Mouse (Mus musculus) myocyte (in vitro differentiated cells): ENCODE results near the gene Zfp821. TPM values are rescaled to one million over a fixed set of nuclear protein-coding genes. Genes with fewer than 3 reads are reported as not detected.

ENCODE experiments used
- H3K27me3 ChIP-seq: one replicate; pipeline ENCODE4 v1.6.1; 2011; ENCODE audit not compliant: control insufficient read depth, insufficient read depth, insufficient read length
- H3K36me3 ChIP-seq: one replicate; pipeline ENCODE4 v1.6.1; 2011; ENCODE audit not compliant: control insufficient read depth, insufficient read depth
- H3K4me2 ChIP-seq: one replicate; pipeline ENCODE4 v1.6.1; 2011; ENCODE audit warnings: low read depth, control low read depth
- H3K4me3 ChIP-seq: one replicate; pipeline ENCODE4 v1.5.1; 2011; ENCODE audit warnings: mild to moderate bottlenecking, control low read depth, moderate library complexity
- H3K79me2 ChIP-seq: one replicate; pipeline ENCODE4 v1.6.1; 2011; ENCODE audit not compliant: control insufficient read depth, insufficient read depth
- H3ac ChIP-seq: one replicate; pipeline ENCODE4 v1.6.1; 2011; ENCODE audit not compliant: control insufficient read depth, insufficient read length
- CEBPB ChIP-seq: IDR thresholded peaks from 2 replicates; pipeline ENCODE4 v1.6.1; 2011; ENCODE audit warnings: mild to moderate bottlenecking, moderate library complexity; ENCODE audit not compliant: poor library complexity, insufficient read depth, severe bottlenecking
- E2F4 ChIP-seq: IDR thresholded peaks from one replicate; pipeline ENCODE4 v1.6.1; 2011; ENCODE audit warnings: mild to moderate bottlenecking, control low read depth, moderate library complexity; ENCODE audit not compliant: insufficient read depth
- MAX ChIP-seq: IDR thresholded peaks from one replicate; pipeline ENCODE4 v1.6.1; 2011; ENCODE audit warnings: low read depth, mild to moderate bottlenecking, control low read depth
- MYOD1 ChIP-seq, 3 experiments: IDR thresholded peaks; one replicate each; pipeline ENCODE4 v1.6.1; 2011; ENCODE audit warnings: control low read depth in 2 of 3, low read depth in 2 of 3, mild to moderate bottlenecking in 2 of 3, moderate library complexity in 1 of 3; ENCODE audit not compliant: insufficient read length in 2 of 3, control insufficient read depth in 1 of 3
- MYOG ChIP-seq, 3 experiments: IDR thresholded peaks; one replicate each; pipeline ENCODE4 v1.6.1; 2011; ENCODE audit warnings: control low read depth in 2 of 3, low read depth in 2 of 3, mild to moderate bottlenecking in 2 of 3; ENCODE audit not compliant: insufficient read length in 2 of 3, control insufficient read depth in 1 of 3, insufficient read depth in 1 of 3
- POLR2A ChIP-seq: IDR thresholded peaks from one replicate; pipeline ENCODE4 v1.6.1; 2011; ENCODE audit warnings: low read depth, mild to moderate bottlenecking, control low read depth, moderate library complexity; ENCODE audit not compliant: insufficient read length
- POLR2AphosphoS2 ChIP-seq: IDR thresholded peaks from one replicate; pipeline ENCODE4 v1.6.1; 2011; ENCODE audit warnings: low read depth, control low read depth; ENCODE audit not compliant: insufficient read length
- REST ChIP-seq: IDR thresholded peaks from one replicate; pipeline ENCODE4 v1.6.1; 2011; ENCODE audit warnings: mild to moderate bottlenecking, control low read depth, moderate library complexity; ENCODE audit not compliant: insufficient read depth, insufficient read length
- SRF ChIP-seq: IDR thresholded peaks from one replicate; pipeline ENCODE4 v1.6.1; 2011; ENCODE audit warnings: low read depth; ENCODE audit not compliant: control insufficient read depth, insufficient read length
- TCF12 ChIP-seq: IDR thresholded peaks from one replicate; pipeline ENCODE4 v1.6.1; 2011; ENCODE audit warnings: mild to moderate bottlenecking, control low read depth; ENCODE audit not compliant: poor library complexity, insufficient read depth, severe bottlenecking
- TCF3 ChIP-seq: IDR thresholded peaks from one replicate; pipeline ENCODE4 v1.6.1; 2011; ENCODE audit warnings: low read depth, control low read depth; ENCODE audit not compliant: insufficient read length
- USF1 ChIP-seq: IDR thresholded peaks from one replicate; pipeline ENCODE4 v1.6.1; 2011; ENCODE audit warnings: low read depth, mild to moderate bottlenecking, control low read depth, moderate library complexity
- polyA plus RNA-seq: library from polyadenylated mRNA; unstranded; fragments of >200 nt; fragmentation: generic; extraction: Trizol; gene quantifications from one replicate; pipeline ENCODE4 v1.2.1, GENCODE M21; 2012; ENCODE audit warnings: missing spikeins

Zfp821 gene
- polyA plus RNA-seq: 10.7 TPM

DNA sequence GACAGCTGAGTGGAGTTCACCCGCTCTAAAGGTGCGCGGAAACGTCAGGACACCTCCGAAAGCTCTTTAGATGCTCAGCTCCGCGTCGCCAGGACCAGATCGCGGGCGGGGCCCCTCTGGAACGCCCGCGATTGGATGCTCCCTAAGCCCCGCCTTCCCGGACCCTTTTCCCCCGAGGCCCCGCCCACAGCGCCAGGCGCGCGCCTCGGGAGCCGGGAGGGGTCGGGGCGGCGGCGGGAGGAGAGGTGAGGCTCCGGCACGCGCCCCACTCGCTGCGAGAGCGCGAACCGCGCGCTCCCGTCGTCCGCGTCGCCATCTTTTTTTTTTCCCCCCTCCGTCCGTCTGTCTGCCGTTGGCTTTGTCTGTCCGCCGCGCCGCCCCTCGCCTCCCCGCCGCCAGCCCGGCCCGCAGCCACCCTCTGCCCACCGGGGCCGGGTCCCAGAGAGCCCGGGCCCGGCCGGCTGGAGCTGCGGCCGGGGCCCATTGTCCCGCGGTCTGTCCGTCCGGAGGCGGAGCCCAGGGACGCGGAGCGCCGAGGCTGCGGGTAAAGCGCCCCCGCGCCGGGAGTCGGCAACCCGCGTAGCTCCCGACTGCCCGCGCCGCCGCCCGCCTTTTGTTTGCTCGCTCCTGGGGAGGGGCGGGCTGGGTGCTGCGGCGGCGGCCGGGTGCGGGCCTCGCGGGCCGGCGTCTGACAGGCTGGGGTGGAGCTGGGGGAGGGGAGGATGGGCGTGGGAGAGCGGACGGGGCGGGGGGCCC, at the start of gene Zfp821:
Gene Zfp821 (plus strand): TSS at position 227 of the 756 bp plus-strand sequence.
- Histone ChIP-seq H3K79me2 (no peaks in the 10 kb centered on the region), H3K4me3 (peak within 1 kb of the TSS; percentile 39), H3K36me3 (peaks cover 17% of the 10 kb centered on the region), H3ac (peak within 1 kb of the TSS; percentile 49), H3K4me2 (peak within 1 kb of the TSS; percentile 97), H3K27me3 (no peaks in the 10 kb centered on the region)
- TF ChIP-seq POLR2A (peak; percentile 79), POLR2AphosphoS2 (peak; percentile 59), TCF12 (no peak)

- H3K36me3 ChIP-seq: no peaks in the 10 kb centered on the region
- TF ChIP-seq SRF: no peak
- TF ChIP-seq POLR2AphosphoS2: no peak
- TF ChIP-seq E2F4: no peak
- TF ChIP-seq POLR2A: no peak
- no peak for TF ChIP-seq REST
- TF ChIP-seq MAX: no peak
- no peak for TF ChIP-seq MYOG (IDR thresholded peaks at IDR 0.05; ENCODE audit: control insufficient read depth in 1 of 3, insufficient read depth in 1 of 3, insufficient read length in 2 of 3, low read depth in 2 of 3)
- TF ChIP-seq TCF3: no peak
- no peak for TF ChIP-seq TCF12
- TF ChIP-seq CEBPB: no peak
- TF ChIP-seq USF1: no peak
- TF ChIP-seq MYOD1 (IDR thresholded peaks at IDR 0.05; ENCODE audit: control insufficient read depth in 1 of 3, insufficient read length in 2 of 3, low read depth in 2 of 3): no peak
- peaks cover 21% of the 10 kb centered on the region for H3K27me3 ChIP-seq
These were observed 48.5 kb upstream of the Zfp821 start for GRCm38 (mm10) chr8:109656860-109657259.

DNA sequence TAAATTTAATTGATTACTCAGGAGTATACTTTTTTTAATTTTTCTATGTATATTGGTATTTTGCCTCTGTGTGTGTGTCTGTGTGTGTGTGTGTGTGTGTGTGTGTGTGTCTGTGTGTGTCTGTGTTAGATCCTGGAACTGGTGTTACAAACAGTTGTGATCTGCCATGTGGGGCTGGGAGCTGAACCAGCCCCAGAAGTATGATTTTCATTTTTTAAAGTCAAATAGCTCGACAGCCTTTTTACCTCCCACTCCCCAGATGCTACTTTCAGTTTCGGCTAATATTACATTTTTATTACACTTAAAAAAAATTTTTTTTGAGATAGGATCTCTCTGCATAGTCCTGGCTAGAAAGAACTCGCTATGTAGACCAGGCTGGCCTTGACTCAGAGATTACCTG, 43.0 kb upstream of the Zfp821 start:
- no peak for TF ChIP-seq MYOG (IDR thresholded peaks at IDR 0.05; ENCODE audit: control insufficient read depth in 1 of 3, insufficient read depth in 1 of 3, insufficient read length in 2 of 3, low read depth in 2 of 3)
- no peak for TF ChIP-seq TCF12
- TF ChIP-seq POLR2AphosphoS2: no peak
- no peak for TF ChIP-seq MAX
- TF ChIP-seq USF1: no peak
- no peak for TF ChIP-seq REST
- TF ChIP-seq TCF3: no peak
- TF ChIP-seq POLR2A: no peak
- no peak for TF ChIP-seq SRF
- TF ChIP-seq MYOD1 (IDR thresholded peaks at IDR 0.05; ENCODE audit: control insufficient read depth in 1 of 3, insufficient read length in 2 of 3, low read depth in 2 of 3): no peak
- no peak for TF ChIP-seq CEBPB
- no peak for TF ChIP-seq E2F4
- no peak overlapping the region for H3K4me2 ChIP-seq
- no peak overlapping the region for H3K4me3 ChIP-seq
- no peaks in the 10 kb centered on the region for H3K27me3 ChIP-seq
- no peaks in the 10 kb centered on the region for H3K79me2 ChIP-seq
- H3ac ChIP-seq: no peak overlapping the region
- no peaks in the 10 kb centered on the region for H3K36me3 ChIP-seq

More at GRCm38 (mm10) chr8:109656860-109657259, 48.5 kb upstream of the Zfp821 start:
- H3K4me2 ChIP-seq: no peak overlapping the region
- no peak overlapping the region for H3K4me3 ChIP-seq
- H3K79me2 ChIP-seq: no peaks in the 10 kb centered on the region
- H3ac ChIP-seq: no peak overlapping the region

- Histone ChIP-seq H3K27me3 (no peaks in the 10 kb centered on the region), H3K79me2 (no peaks in the 10 kb centered on the region), H3K4me2 (no peak overlapping the region), H3K36me3 (peaks cover 28% of the 10 kb centered on the region), H3ac (no peak overlapping the region), H3K4me3 (no peak overlapping the region)
- peak; percentile 53 for TF ChIP-seq POLR2AphosphoS2
- no peak for TF ChIP-seq E2F4
- TF ChIP-seq USF1: no peak
These were observed 38.7 kb upstream of the Zfp821 start for GRCm38 (mm10) chr8:109666616-109667015.

DNA sequence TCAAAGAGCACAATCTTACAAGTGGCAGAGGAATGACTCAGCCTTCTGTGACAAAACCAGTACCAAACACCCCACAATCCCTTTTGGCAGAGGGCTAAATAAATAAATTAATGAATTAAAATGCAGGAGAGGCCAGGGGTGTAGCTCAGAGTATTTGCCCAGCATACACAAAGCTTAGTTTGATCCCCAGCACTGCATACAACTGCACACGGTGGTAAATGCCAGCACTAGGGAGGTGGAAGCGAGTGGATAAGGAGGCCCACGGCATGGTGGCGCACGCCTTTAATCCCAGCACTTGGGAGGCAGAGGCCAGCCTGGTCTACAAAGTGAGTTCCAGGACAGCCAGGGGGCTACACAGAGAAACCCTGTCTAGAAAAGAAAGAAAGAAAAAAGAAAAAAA, 32.7 kb upstream of the Zfp821 start:
- TF ChIP-seq POLR2A: no peak
- no peak for TF ChIP-seq MYOG (IDR thresholded peaks at IDR 0.05; ENCODE audit: control insufficient read depth in 1 of 3, insufficient read depth in 1 of 3, insufficient read length in 2 of 3, low read depth in 2 of 3)
- TF ChIP-seq MYOD1 (IDR thresholded peaks at IDR 0.05; ENCODE audit: control insufficient read depth in 1 of 3, insufficient read length in 2 of 3, low read depth in 2 of 3): no peak
- TF ChIP-seq SRF: no peak
- TF ChIP-seq TCF3: no peak
- TF ChIP-seq POLR2AphosphoS2: no peak
- no peak for TF ChIP-seq CEBPB
- TF ChIP-seq USF1: no peak
- no peak for TF ChIP-seq REST
- TF ChIP-seq MAX: no peak
- no peak for TF ChIP-seq TCF12
- no peak for TF ChIP-seq E2F4
- H3K79me2 ChIP-seq: no peaks in the 10 kb centered on the region
- no peaks in the 10 kb centered on the region for H3K27me3 ChIP-seq
- no peak overlapping the region for H3K4me3 ChIP-seq
- peaks cover 57% of the 10 kb centered on the region for H3K36me3 ChIP-seq
- no peak overlapping the region for H3K4me2 ChIP-seq
- no peak overlapping the region for H3ac ChIP-seq
